Mouse (Mus musculus) A20 (cell line): ENCODE results near the gene Cep152.

Experiments used
- DNase-seq: peaks from one replicate; pipeline ENCODE4 v3.0.0-alpha.2; 2011; ENCODE audit warnings: low read depth, low spot score

Gene Cep152

DNA sequence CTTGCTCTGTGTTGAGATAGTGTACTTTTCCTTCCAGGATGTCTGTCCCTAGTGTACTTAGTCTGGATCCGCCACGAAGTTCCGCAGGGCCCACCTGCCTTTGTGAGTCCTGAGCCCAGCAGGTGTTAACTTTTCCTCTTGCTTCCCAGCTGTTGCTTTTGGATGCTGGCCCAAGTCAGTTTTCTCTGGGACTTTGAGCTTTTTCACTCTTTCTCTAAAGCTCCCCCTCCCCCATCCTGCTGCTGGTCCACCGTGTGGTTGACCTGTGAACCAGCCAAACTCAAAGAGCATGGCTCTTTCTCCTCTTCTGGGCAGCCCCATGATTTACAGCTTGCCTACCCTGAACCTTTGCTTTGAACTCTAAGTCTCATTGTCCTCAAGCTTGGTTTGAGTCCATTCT lies 1.6 kb upstream of the Cep152 start:
- DNase-seq: no peak

DNA sequence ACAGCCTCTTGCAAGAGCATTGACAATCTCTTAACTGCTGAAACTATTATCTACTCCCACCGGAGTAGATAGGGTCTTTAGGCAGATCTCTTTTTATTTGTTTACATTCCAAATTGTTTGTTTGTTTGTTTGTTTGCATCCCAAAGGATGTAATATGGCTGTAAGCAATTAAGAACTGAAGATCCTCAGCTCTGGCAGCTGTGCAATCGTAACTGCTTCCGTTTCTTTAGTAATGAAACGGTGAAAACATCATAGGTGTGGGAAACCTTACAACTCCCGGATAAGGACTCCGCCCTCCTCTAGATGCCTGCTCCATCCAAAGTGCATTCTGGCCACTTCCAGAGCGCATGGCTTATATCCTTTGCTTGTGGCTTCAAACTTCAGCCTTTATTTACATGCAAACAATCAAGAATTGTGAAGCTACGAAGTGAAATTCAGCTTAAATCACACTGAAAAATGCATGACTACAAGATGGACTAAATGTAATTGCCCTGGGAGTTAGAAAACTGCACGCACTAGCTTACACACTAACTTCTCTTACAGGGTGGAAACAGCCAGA lies 707 bp downstream of the Cep152 start:
- DNase-seq: peak; percentile 47

GRCm38 (mm10) chr2:125623211-125623610 lies 1.7 kb downstream of the Cep152 start:
- peak; percentile 26 for DNase-seq

GRCm38 (mm10) chr2:125620213-125620907 lies 4.6 kb downstream of the Cep152 start:
- DNase-seq: no peak

DNA sequence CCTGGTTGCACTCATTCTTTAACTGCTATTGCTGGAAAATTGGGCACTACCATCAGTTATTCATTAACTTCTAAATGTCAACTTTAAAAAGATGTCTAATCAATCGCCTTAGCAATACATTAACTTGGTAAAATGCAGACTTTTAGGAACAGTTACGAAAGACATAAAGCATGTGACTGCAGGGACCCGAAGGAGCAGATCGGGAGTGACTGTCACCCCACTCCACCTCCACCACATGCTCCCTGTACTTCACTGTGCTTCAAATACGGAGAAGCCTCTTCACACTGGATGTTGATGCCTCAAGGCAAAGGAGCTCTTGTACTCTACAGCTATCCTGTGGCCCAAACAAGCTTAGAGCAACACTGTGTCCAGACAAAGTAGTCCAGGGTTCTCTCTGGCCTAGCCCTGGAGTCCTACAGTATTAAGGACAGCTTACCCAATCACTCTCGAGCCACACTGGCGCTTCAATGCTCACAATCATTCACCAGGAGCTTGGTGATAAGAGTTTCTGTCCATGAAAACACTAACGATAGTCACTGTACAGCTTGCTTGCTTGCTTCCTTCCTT lies 9.0 kb downstream of the Cep152 start:
- no peak for DNase-seq

GRCm38 (mm10) chr2:125615440-125615839 lies 9.5 kb downstream of the Cep152 start:
- DNase-seq: no peak

- no peak for DNase-seq
Observed at GRCm38 (mm10) chr2:125606220-125606845, 18.6 kb downstream of the Cep152 start.

- DNase-seq: peak; percentile 37
Observed at GRCm38 (mm10) chr2:125604646-125605045, 20.3 kb downstream of the Cep152 start.

GRCm38 (mm10) chr2:125602970-125603369 lies 21.9 kb downstream of the Cep152 start:
- DNase-seq: no peak

GRCm38 (mm10) chr2:125598958-125599357 lies 26.0 kb downstream of the Cep152 start:
- DNase-seq: no peak

- no peak for DNase-seq
Observed at GRCm38 (mm10) chr2:125598251-125598650, 26.7 kb downstream of the Cep152 start.

GRCm38 (mm10) chr2:125594786-125595185 lies 30.1 kb downstream of the Cep152 start:
- no peak for DNase-seq

DNA sequence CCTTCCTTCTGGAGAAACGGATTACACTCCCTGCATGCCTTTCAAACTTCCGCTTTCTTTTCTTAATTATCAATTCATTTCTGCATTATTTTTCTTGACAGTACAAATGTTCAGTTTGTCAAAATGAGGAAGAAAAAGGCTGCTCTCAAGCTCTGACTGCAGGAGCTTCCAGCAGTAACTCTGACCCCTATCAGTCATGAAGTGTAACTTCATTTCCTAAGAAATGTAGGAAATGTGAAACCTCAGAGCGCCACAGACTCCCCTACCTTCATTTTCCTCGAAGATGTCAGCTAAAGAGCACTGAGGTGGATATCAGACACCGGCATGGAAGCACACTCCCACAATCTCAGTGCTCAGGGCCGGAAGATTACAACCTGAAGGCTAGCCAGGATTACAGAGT lies 30.8 kb downstream of the Cep152 start:
- no peak for DNase-seq

GRCm38 (mm10) chr2:125591895-125592294 lies 33.0 kb downstream of the Cep152 start:
- DNase-seq: no peak

DNA sequence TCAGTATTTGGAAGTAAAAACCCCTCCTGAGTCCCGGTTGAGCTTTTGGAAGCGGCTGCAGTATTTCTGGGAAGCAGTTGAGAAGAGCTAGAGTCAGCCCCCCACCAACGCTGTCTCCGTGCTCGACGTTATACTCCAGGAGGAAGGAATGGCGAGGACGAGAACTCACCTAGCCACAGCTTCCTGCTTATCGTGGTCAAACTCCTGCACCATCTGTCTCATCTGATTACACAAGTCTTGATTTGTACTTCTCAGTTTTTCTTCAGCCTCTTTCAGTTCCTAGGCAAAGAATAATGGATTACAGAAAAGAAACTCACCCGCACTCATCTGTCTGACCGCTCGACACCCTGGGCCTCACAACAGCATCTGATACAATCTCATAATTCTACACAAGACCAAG lies 35.6 kb downstream of the Cep152 start:
- DNase-seq: no peak

- DNase-seq: no peak
Observed at GRCm38 (mm10) chr2:125581081-125581480, 43.8 kb downstream of the Cep152 start.

DNA sequence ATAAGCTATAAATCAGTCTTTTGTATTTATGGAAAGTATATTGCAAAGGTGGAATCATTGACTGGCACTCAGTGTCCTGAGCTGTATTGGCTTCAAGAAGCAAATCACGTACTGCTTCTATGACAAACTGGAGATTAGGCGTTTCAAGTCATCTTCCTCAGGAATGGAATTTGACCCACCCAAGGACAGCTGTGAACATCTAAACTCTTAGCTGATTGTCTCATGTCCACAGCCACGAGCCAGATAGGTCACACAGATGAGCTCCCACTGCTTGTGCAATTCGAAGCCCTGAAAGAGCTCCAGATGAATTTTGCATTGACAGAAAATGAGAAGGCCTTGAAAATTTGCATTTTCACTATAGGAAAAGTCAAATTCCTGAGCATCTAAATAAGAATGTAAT lies 47.2 kb downstream of the Cep152 start:
- DNase-seq: no peak

GRCm38 (mm10) chr2:125576498-125576897 lies 48.4 kb downstream of the Cep152 start:
- no peak for DNase-seq

- DNase-seq: peak; percentile 15
Observed at GRCm38 (mm10) chr2:125575766-125576165, 49.1 kb downstream of the Cep152 start.

GRCm38 (mm10) chr2:125563884-125564283 lies 61.0 kb downstream of the Cep152 start:
- no peak for DNase-seq

GRCm38 (mm10) chr2:125562407-125562806 lies 62.5 kb downstream of the Cep152 start:
- DNase-seq: no peak

DNA sequence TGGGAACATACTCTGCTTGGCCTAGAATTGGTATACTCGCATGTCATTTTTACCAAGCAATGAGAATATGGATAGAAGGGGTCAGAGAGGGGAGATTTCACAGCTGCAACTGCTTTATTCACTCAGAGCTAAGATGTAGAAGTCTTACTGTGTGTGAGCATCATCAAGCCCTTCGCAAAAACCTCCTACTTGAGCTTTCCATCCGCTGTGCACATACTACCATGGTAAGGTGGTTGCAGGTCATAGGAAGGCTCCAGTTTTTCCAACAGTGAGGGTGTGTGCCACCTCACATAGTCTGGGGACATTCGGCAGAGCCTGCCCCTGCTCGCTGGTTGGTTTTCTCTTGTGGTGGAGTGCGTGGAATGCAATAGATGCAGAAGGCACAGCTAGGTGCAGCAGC lies 64.9 kb downstream of the Cep152 start:
- no peak for DNase-seq
